Mouse (Mus musculus) adrenal gland, postnatal 10 days (tissue): ENCODE measurements at regions not wholly inside any gene's neighbourhood (a gene's known extent, or its start where the extent isn't known, plus 50 kb on each side); places are given as distances from the start of the nearest gene placed in this dataset.
"Not testable (repeated sequence)": the region's sequence is repeated elsewhere in the genome, so short reads cannot be mapped to it uniquely, and the experiment has no call there.

Experiments used
- DNase-seq: peaks from one replicate; pipeline ENCODE4 v3.0.0; 2021; ENCODE audit warnings: mixed read lengths

GRCm38 (mm10) chr14:59075845-59076745 lies 66.6 kb downstream of the 1700129C05Rik start:
- DNase-seq = peak; percentile 3

DNA sequence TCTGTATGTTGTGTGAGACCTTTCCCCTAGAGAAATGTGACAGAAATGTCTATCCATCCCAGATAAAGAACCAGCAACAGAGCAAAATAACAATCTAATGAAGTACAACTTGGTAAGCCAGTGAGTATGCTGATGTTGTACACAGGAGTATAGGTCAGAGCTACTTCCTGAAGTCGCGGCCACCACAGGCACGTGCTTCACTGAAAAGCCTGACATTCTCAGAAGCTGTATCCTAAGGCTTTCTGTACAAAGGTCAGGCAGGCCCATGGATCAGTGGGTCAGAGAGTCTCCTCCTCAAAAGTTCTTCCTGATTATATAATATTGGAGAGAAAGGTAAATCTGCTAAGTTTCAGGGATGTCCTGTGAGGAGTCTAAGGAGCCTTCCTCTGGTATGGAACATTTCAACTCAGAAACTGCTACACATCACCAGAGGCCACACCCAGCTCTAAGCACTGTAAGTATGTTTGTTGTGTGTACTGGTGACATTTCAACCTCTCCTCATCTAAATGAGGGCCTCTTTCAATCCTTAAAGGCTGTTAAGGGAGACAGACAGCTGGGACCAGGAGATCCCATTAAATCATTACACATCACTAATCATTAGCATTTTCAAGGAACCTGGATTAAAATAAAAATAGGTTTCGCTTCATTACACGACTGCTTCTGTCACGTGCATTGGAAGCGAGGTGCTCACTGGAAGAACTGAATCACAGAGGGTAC lies 70.2 kb downstream of the 1700129C05Rik start:
- DNase-seq = no peak

GRCm38 (mm10) chr14:59070056-59070455 lies 72.6 kb downstream of the 1700129C05Rik start:
- no peak for DNase-seq

DNA sequence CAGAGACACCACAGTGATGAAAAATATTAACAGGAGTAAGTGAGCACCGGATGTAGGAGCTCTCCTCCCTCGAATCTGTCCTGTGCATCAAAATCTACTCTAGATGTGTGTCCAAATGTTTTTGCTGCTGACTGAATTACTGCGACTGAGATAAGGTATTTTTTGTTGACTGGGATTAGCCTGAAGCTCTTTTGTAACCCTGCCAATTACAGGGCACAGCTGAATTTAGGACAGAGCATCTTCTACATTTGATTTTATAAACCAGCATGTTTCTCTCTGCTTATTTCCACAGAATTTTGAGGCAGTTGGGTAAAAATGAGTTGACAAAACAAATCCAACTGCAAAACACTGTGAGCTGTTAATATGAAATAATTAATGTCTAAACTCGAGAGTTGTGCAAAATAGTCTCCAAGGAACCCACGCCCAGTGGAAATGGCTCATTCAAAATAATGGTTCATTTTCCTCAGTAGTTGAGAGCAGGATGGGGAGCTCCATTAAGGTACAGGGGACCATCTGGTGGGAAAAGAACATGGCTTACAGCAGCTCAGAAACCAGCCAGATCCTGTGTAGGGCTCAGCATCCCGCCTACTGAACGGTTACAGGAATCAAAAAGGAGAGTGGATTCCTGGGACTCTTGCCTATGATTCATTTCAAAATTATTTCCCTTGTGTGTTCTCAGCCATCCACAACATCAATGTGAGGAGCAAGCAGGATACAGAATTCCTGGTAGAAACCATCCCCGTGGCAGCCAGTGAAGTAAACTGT lies 76.1 kb downstream of the 1700129C05Rik start:
- no peak for DNase-seq

DNA sequence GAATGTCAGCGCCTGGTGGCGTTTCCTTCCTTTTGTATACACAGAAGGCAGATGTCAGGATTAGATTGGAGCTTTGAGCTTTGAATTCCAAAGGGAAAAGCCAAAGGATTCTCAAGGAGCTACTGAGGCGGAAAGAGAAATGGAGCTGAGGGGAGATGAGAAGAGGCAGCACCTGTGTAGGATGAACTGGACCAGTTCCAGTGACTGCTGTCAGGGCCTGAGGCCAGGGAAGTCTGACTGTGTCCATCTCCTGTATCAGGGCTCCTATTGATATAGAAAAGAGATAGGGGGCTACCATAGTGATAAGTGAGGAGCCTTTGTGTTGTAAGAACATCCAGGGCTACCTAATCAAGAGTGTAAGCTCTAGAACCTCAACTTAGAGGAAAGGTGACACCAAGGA lies 79.5 kb downstream of the 1700129C05Rik start:
- no peak for DNase-seq

DNA sequence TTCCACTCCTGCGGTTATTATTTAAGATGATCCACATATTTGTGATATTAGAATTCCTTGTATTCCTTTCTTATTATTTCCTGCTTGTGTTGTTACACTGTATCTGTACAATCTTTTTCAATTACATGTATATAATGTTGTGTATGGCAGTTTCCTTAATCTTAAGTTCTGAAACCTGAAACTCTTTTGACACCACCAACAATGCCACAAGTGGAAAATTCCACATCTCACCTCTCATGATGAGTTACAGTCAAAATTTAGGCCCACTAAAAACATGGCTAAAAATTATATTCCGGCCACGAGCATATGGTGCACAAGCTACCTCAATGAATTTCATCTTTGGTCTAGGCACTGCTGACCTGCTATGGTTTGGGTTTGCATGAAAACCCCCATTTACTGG lies 85.9 kb downstream of the 1700129C05Rik start:
- no peak for DNase-seq

GRCm38 (mm10) chr14:59055283-59055682 lies 87.4 kb downstream of the 1700129C05Rik start:
- peak; percentile 5 for DNase-seq

DNA sequence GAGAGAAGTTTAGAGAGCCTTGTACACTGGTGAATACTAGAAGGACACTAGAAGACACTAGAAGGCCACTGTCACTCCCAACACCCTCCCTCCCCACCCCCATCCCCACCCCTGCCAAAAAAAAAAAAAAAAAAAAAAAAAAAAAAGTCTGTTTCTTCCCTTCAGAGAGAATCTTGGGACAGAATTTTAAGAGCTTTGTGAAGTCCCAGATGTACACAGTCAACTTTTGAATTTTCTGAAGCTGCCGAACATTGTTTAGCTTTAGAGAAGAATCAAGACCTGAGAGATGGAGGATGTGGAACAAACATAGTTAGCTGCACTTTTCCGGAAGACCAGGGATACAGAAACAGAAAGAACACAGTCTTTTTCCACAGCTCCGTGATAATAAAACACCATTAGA lies 90.3 kb downstream of the 1700129C05Rik start:
- DNase-seq = no peak

DNA sequence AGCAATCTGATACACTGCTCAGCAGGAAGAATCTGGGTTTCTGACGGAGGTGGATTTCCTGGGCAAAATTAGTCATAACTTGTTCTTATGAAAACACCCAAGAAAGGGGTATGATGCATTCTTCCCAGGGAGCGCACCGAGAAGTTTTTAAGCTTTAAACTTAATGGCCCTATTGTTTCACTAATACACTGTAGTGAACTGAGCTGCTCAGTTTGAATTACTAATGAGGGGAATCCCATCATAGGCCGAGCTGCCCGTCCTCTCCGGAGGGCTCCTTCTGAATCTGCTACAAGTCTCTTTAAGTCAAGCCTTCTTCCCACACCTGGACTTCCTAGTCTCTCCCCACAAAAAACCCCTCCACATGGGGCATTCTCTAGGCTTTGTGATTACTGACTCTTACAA lies 91.2 kb downstream of the 1700129C05Rik start:
- no peak for DNase-seq

DNA sequence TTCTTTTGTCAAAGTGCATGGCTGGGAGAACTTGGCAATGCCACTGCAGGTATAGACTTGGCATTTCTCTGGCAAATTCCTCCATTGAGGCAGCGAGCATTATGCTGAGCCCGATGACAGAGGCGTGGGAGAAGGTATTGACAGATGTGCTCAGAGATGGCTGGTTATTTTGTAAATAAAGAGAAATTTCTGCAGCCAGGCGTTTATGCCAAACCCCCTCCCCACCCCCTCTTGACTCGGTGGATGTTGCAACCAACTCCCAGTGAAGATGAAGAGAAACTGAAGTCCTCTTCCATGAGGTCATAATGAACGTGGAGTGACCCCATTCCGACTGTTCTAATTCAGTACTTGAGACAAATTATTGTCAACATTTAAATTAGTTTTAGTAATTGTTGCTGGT lies 97.0 kb downstream of the 1700129C05Rik start:
- DNase-seq = no peak

GRCm38 (mm10) chr14:59045235-59045634 lies 97.5 kb downstream of the 1700129C05Rik start:
- DNase-seq = no peak

DNA sequence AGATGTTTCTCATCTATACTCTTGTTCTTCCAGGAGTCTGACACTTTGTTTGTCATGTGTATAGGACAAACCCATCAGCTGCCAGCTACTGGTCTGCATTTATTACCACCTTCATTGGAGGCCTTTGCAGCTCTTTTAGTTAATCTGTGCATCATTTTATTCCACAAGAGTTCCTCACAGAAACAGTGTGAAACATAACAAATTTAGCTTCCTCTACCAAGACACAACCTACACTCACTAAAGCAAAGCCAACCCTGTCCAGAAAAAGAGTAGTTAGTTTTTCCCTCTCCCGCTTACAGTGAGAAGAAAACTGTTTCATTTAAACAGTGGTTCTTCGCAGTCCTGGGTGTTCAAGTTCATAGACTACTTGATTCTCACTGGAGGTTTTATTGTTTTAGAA lies 100.5 kb downstream of the 1700129C05Rik start:
- no peak for DNase-seq

DNA sequence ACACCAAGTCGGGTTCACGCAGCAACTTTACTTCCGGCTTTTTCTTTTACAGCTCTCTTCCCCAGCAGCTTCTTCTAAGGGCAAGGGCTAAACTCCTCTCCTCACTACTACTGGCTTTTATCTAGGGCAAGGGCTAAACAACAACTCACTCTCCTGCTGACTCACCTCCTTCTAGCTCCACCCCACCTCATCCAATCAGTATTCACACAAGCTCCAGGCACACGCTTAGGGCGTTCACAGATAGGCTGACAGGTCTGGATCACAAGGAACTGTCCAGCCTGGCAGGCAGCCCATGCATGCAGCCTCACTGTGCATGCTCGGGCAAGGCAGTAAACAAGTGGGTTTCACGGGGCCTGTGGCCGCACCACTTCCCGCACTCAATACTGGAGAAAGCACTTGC lies 116.9 kb downstream of the 1700129C05Rik start:
- DNase-seq = not testable (repeated sequence)

DNA sequence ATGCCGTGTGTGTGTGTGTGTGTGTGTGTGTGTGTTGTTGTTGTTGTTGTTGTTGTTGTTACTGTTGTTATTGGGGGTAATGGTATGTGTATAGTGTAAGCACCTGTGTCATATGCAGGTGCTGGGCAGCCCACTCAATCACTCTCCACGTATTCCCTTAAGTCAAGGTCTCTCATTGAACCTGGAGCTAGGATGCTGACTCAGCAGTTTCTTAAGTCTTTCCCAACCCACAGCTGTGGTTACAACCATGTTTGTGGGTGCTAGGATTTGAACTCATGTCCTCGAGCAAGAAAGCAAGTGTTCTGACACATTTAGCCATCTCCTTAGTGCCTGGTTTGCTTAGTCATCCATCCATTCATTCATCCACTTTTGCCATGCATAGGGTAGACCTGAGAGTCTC lies 133.2 kb downstream of the 1700129C05Rik start:
- no peak for DNase-seq

DNA sequence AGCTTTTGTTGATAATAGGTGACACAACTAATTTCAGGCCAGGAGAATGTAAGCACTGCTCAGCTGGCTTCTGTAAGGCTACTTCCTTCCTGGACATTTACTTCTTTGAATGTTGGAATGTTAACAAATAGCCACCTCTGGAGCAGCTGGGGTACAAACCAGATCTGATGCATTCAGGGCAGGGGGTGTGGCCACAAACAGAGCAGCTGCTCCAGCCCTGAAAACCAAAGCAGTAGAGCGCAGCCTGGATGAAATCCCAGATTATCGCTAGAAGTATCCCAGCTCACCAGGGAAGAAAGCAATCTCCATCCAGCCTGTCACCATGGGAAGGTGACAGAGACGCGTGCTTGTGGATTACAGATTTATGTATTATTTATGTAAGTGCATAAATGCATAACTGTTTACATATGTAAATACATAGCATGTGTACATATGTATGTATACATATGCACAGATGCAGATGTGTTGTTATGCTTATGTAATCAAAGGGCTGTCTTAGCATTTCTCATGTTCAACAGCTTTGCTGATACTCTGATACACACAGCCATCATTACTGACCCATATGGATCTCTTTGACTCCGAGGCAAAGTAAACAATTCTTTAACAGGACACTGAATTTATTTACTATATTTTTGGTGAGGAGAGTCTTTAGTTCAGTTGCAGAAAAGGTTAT lies 143.5 kb downstream of the 1700129C05Rik start:
- DNase-seq = no peak

DNA sequence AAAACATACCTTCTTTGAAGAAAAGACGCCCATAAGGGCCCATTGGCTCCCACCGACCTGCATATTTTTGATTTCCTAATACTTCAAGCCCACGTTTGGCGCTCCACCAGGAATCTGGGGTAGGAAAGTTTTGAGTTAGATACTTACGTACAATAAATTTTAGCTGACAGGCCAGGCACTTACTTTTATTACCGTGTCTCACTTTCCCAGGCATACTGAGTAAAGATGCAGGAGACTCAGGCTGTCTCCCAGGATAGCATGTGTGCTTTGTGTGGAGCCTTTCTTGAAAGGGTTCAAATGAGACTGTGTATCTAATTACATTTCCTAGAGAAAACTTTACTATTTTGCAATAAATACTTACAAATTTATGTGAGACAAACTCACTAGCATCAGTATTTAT lies 147.7 kb downstream of the 1700129C05Rik start:
- no peak for DNase-seq

- no peak for DNase-seq
Observed at GRCm38 (mm10) chr14:58989644-58990217, 153.0 kb downstream of the 1700129C05Rik start.

- no peak for DNase-seq
Observed at GRCm38 (mm10) chr14:58987688-58988087, 155.0 kb downstream of the 1700129C05Rik start.

GRCm38 (mm10) chr14:58985838-58986237 lies 156.9 kb downstream of the 1700129C05Rik start:
- DNase-seq = no peak

GRCm38 (mm10) chr14:58976791-58977190 lies 165.9 kb downstream of the 1700129C05Rik start:
- no peak for DNase-seq

GRCm38 (mm10) chr14:58969248-58969647 lies 173.4 kb downstream of the 1700129C05Rik start:
- no peak for DNase-seq

GRCm38 (mm10) chr14:58967975-58968374 lies 174.7 kb downstream of the 1700129C05Rik start:
- no peak for DNase-seq
